8 mouse cellular contexts compared by ENCODE assay signal in the genomic region with DNA sequence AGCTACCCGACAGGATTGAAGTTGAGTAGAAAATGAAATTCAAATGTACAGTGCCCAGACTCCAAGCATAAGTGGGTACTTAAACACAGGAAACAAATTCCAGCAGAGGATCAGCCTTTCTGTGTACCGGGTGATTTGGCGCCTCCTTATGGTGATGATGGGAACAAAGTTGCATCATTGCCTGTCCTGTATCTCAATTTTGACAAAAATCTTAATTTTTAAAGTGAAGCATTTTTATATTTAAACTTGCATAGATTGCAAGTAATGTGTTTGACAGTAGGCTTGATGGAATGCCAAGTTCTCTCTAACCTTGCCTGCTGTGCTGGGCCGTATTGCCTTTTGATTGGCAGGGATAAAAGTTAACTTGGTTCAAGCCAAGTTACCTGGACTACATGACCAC. TPM values are rescaled to one million over a fixed set of nuclear protein-coding genes. Genes with fewer than 3 reads are reported as not detected.
DNase-seq lines count a peak whose midpoint lies in the region; ATAC-seq and TF ChIP-seq lines count a peak whose summit lies in the region.

No protein-coding gene starts in this region.

- H3K27me3 ChIP-seq in heart, embryonic 13.5 days (replicated peaks) = no peaks in the 10 kb centered on the region
- no peaks in the 10 kb centered on the region for H3K27me3 ChIP-seq in hindbrain, embryonic 11.5 days (ENCODE audit: control insufficient read depth, insufficient read depth, low read length)
- H3K27me3 ChIP-seq in limb, embryonic 15.5 days = no peaks in the 10 kb centered on the region
- H3K27me3 ChIP-seq in midbrain, postnatal 0 days (ENCODE audit: insufficient read depth, low read length) = no peaks in the 10 kb centered on the region

- H3K9me3 ChIP-seq in heart, embryonic 13.5 days = no peaks in the 10 kb centered on the region
- no peaks in the 10 kb centered on the region for H3K9me3 ChIP-seq in hindbrain, embryonic 11.5 days (ENCODE audit: control insufficient read depth, low read length)
- H3K9me3 ChIP-seq in limb, embryonic 15.5 days = no peaks in the 10 kb centered on the region
- no peaks in the 10 kb centered on the region for H3K9me3 ChIP-seq in midbrain, postnatal 0 days (ENCODE audit: low read length)

- peak overlapping the region; percentile 83 for H3K4me3 ChIP-seq in heart, embryonic 13.5 days
- peak overlapping the region; percentile 70 for H3K4me3 ChIP-seq in hindbrain, embryonic 11.5 days (ENCODE audit: low read depth, low read length)
- peak overlapping the region; percentile 75 for H3K4me3 ChIP-seq in limb, embryonic 15.5 days
- H3K4me3 ChIP-seq in midbrain, postnatal 0 days (ENCODE audit: low read depth, low read length) = peak overlapping the region; percentile 65; the same call in 1 of the 2 replicates

- H3K4me2 ChIP-seq in heart, embryonic 13.5 days = peak overlapping the region; percentile 86
- no peak overlapping the region for H3K4me2 ChIP-seq in hindbrain, embryonic 11.5 days (replicated peaks; ENCODE audit: low read depth, low read length)
- peak overlapping the region; percentile 69 for H3K4me2 ChIP-seq in limb, embryonic 15.5 days
- H3K4me2 ChIP-seq in midbrain, postnatal 0 days (ENCODE audit: low read depth, low read length, poor library complexity, severe bottlenecking) = peak overlapping the region; percentile 80

- peaks cover 54% of the 10 kb centered on the region for H3K36me3 ChIP-seq in heart, embryonic 13.5 days
- no peaks in the 10 kb centered on the region for H3K36me3 ChIP-seq in hindbrain, embryonic 11.5 days (ENCODE audit: control insufficient read depth, insufficient read depth, low read length)
- H3K36me3 ChIP-seq in limb, embryonic 15.5 days = peaks cover 44% of the 10 kb centered on the region
- peaks cover 25% of the 10 kb centered on the region for H3K36me3 ChIP-seq in midbrain, postnatal 0 days (ENCODE audit: insufficient read depth, low read length)

- no peak for ATAC-seq in heart, embryonic 13.5 days (ENCODE audit: extremely low read depth, insufficient number of reproducible peaks, low FRiP score, low TSS enrichment)
- no peak for ATAC-seq in hindbrain, embryonic 11.5 days (ENCODE audit: low FRiP score)
- no peak for ATAC-seq in limb, embryonic 15.5 days (ENCODE audit: insufficient number of reproducible peaks, low FRiP score, low TSS enrichment, low read depth)
- no peak for ATAC-seq in midbrain, postnatal 0 days (ENCODE audit: low FRiP score)

- peak overlapping the region; percentile 77 for H3K9ac ChIP-seq in heart, embryonic 13.5 days
- no peak overlapping the region for H3K9ac ChIP-seq in hindbrain, embryonic 11.5 days (ENCODE audit: low read depth, low read length)
- 0 out of 2 replicates have a peak overlapping the region, but pooled peaks have one; percentile 31 for H3K9ac ChIP-seq in limb, embryonic 15.5 days
- H3K9ac ChIP-seq in midbrain, postnatal 0 days (replicated peaks; ENCODE audit: low read length, poor library complexity, severe bottlenecking) = no peak overlapping the region

- H3K4me1 ChIP-seq in heart, embryonic 13.5 days = peaks cover 31% of the 10 kb centered on the region
- 0 out of 2 replicates have a peak, but pooled peaks cover 4% of the 10 kb centered on the region for H3K4me1 ChIP-seq in hindbrain, embryonic 11.5 days (replicated peaks; ENCODE audit: control insufficient read depth, insufficient read depth, low read length)
- peaks cover 32% of the 10 kb centered on the region for H3K4me1 ChIP-seq in limb, embryonic 15.5 days
- H3K4me1 ChIP-seq in midbrain, postnatal 0 days (ENCODE audit: insufficient read depth, low read length) = 0 out of 2 replicates have a peak, but pooled peaks cover 5% of the 10 kb centered on the region

- DNase-seq in heart, postnatal 25 days (ENCODE audit: low spot score) = no peak
- peak; percentile 69 for DNase-seq in embryo, embryonic 10 days (ENCODE audit: low spot score)
- peak; percentile 55 for DNase-seq in hindbrain, embryonic 11.5 days (ENCODE audit: low spot score)
- peak; percentile 43 for DNase-seq in midbrain, postnatal 0 days (ENCODE audit: low spot score)
- no peak for DNase-seq in layer of hippocampus, postnatal 36 days
- no peak for DNase-seq in layer of hippocampus, postnatal 25 days (ENCODE audit: extremely low spot score in 1 of 2, low spot score in 1 of 2)

- TF ChIP-seq CTCF in midbrain, postnatal 0 days (IDR thresholded peaks at IDR 0.05) = peak; percentile 62

- peak overlapping the region; percentile 98 for H3K27ac ChIP-seq in heart, embryonic 13.5 days (replicated peaks)
- no peak overlapping the region for H3K27ac ChIP-seq in hindbrain, embryonic 11.5 days (ENCODE audit: low read depth, low read length)
- peak overlapping the region; percentile 83 for H3K27ac ChIP-seq in limb, embryonic 15.5 days
- H3K27ac ChIP-seq in midbrain, postnatal 0 days (ENCODE audit: low read depth, low read length) = peak overlapping the region; percentile 97; the same call in 1 of the 2 replicates

- intact Hi-C loops in heart, postnatal 25 days (cut with DNase I) = loop anchor here (10.0 kb wide), 1 partner anchor 216 kb away; no protein-coding TSS in a partner anchor

- 27% methylated on average over 4 of the region's 4 CpGs for WGBS in heart, embryonic 13.5 days
- WGBS in hindbrain, embryonic 11.5 days = 33% methylated on average over 4 of the region's 4 CpGs
- WGBS in limb, embryonic 15.5 days = 20% methylated on average over 4 of the region's 4 CpGs
- 22% methylated on average over 4 of the region's 4 CpGs for WGBS in midbrain, postnatal 0 days

RNA-seq across cellular contexts. Expression of a gene that starts 1.2 kb away (rescaled TPM):
- polyA plus RNA-seq in heart, embryonic 13.5 days (2015; fragmentation: Nextera tagmentation; extraction: Ambion mirVana) = 5.8 and 6.5 TPM in 2 replicates
- 1 to 10 TPM; 3.3 to 3.4 TPM for total RNA-seq in heart, postnatal 25 days (2021)
- polyA plus RNA-seq in hindbrain, embryonic 11.5 days (2014; fragmentation: Nextera tagmentation; extraction: Ambion mirVana) = 12.3 and 13.3 TPM in 2 replicates
- 7.4 and 9.1 TPM in 2 replicates for polyA plus RNA-seq in limb, embryonic 15.5 days (2015; fragmentation: Nextera tagmentation; extraction: Ambion mirVana)
- total RNA-seq in midbrain, postnatal 0 days (2014; rRNA removed) = 3.6 and 6.3 TPM in 2 replicates
- 4.2 and 4.4 TPM in 2 replicates for polyA plus RNA-seq in midbrain, postnatal 0 days (2015; fragmentation: Nextera tagmentation; extraction: Ambion mirVana)
- 1 to 10 TPM; 3.3 to 3.6 TPM for total RNA-seq in layer of hippocampus, postnatal 36 days (2021)
- 1 to 10 TPM; 3.6 to 3.9 TPM for total RNA-seq in layer of hippocampus, postnatal 25 days (2021)

RNA-seq across cellular contexts. Expression of a gene that starts 1.8 kb away (rescaled TPM):
- 12.8 and 13.1 TPM in 2 replicates for polyA plus RNA-seq in heart, embryonic 13.5 days (2015; fragmentation: Nextera tagmentation; extraction: Ambion mirVana)
- total RNA-seq in heart, postnatal 25 days (2021) = 1 to 10 TPM; 6.8 to 7.2 TPM
- 6.5 and 7.4 TPM in 2 replicates for polyA plus RNA-seq in hindbrain, embryonic 11.5 days (2014; fragmentation: Nextera tagmentation; extraction: Ambion mirVana)
- 16.8 and 18.4 TPM in 2 replicates for polyA plus RNA-seq in limb, embryonic 15.5 days (2015; fragmentation: Nextera tagmentation; extraction: Ambion mirVana)
- total RNA-seq in midbrain, postnatal 0 days (2014; rRNA removed) = 15.0 and 19.9 TPM in 2 replicates
- polyA plus RNA-seq in midbrain, postnatal 0 days (2015; fragmentation: Nextera tagmentation; extraction: Ambion mirVana) = 15.2 and 15.9 TPM in 2 replicates
- total RNA-seq in layer of hippocampus, postnatal 36 days (2021) = 10 to 100 TPM; 11.2 to 12.2 TPM
- 10 to 100 TPM; 12.4 to 13.2 TPM for total RNA-seq in layer of hippocampus, postnatal 25 days (2021)

RNA-seq across cellular contexts. Expression of a gene that starts 7.6 kb away (rescaled TPM):
- 165 and 177 TPM in 2 replicates for polyA plus RNA-seq in heart, embryonic 13.5 days (2015; fragmentation: Nextera tagmentation; extraction: Ambion mirVana)
- total RNA-seq in heart, postnatal 25 days (2021) = 10 to 100 TPM; 19.6 to 22.5 TPM
- 33.0 and 40.9 TPM in 2 replicates for polyA plus RNA-seq in hindbrain, embryonic 11.5 days (2014; fragmentation: Nextera tagmentation; extraction: Ambion mirVana)
- polyA plus RNA-seq in limb, embryonic 15.5 days (2015; fragmentation: Nextera tagmentation; extraction: Ambion mirVana) = 58.2 and 72.5 TPM in 2 replicates
- total RNA-seq in midbrain, postnatal 0 days (2014; rRNA removed) = 14.4 and 20.2 TPM in 2 replicates
- polyA plus RNA-seq in midbrain, postnatal 0 days (2015; fragmentation: Nextera tagmentation; extraction: Ambion mirVana) = 18.2 and 23.0 TPM in 2 replicates
- total RNA-seq in layer of hippocampus, postnatal 36 days (2021) = 10 to 100 TPM; 10.9 to 13.7 TPM
- 10 to 100 TPM; 16.3 to 20.4 TPM for total RNA-seq in layer of hippocampus, postnatal 25 days (2021)

RNA-seq across cellular contexts. Expression of a gene that starts 26.5 kb away (rescaled TPM):
- polyA plus RNA-seq in heart, embryonic 13.5 days (2015; fragmentation: Nextera tagmentation; extraction: Ambion mirVana) = not detected in 2 replicates
- not detected for total RNA-seq in heart, postnatal 25 days (2021)
- 0.25 TPM in 1 of 2 replicates, not detected in the other for polyA plus RNA-seq in hindbrain, embryonic 11.5 days (2014; fragmentation: Nextera tagmentation; extraction: Ambion mirVana)
- not detected in 2 replicates for polyA plus RNA-seq in limb, embryonic 15.5 days (2015; fragmentation: Nextera tagmentation; extraction: Ambion mirVana)
- not detected in 2 replicates for total RNA-seq in midbrain, postnatal 0 days (2014; rRNA removed)
- polyA plus RNA-seq in midbrain, postnatal 0 days (2015; fragmentation: Nextera tagmentation; extraction: Ambion mirVana) = 0.36 TPM in 1 of 2 replicates, not detected in the other
- total RNA-seq in layer of hippocampus, postnatal 36 days (2021) = not detected
- not detected for total RNA-seq in layer of hippocampus, postnatal 25 days (2021)

RNA-seq across cellular contexts. Expression of a gene that starts 32.8 kb away (rescaled TPM):
- 617 and 701 TPM in 2 replicates for polyA plus RNA-seq in heart, embryonic 13.5 days (2015; fragmentation: Nextera tagmentation; extraction: Ambion mirVana)
- total RNA-seq in heart, postnatal 25 days (2021) = 1,000 to 10,000 TPM; 2,394 to 2,415 TPM
- 0.36 and 0.54 TPM in 2 replicates for polyA plus RNA-seq in hindbrain, embryonic 11.5 days (2014; fragmentation: Nextera tagmentation; extraction: Ambion mirVana)
- 39.0 and 132 TPM in 2 replicates for polyA plus RNA-seq in limb, embryonic 15.5 days (2015; fragmentation: Nextera tagmentation; extraction: Ambion mirVana)
- total RNA-seq in midbrain, postnatal 0 days (2014; rRNA removed) = not detected in 2 replicates
- polyA plus RNA-seq in midbrain, postnatal 0 days (2015; fragmentation: Nextera tagmentation; extraction: Ambion mirVana) = 3.3 and 3.8 TPM in 2 replicates
- 1 to 10 TPM; 3.4 to 3.6 TPM for total RNA-seq in layer of hippocampus, postnatal 36 days (2021)
- total RNA-seq in layer of hippocampus, postnatal 25 days (2021) = 1 to 10 TPM; 2.7 to 4.4 TPM

Comparison
In these comparisons a context has a peak if more than half of its experiments do, and no peak if none do; other contexts are left out.
1. H3K9ac ChIP-seq: peak in heart, embryonic 13.5 days (single experiment) and limb, embryonic 15.5 days (single experiment); none in hindbrain, embryonic 11.5 days (single experiment) and midbrain, postnatal 0 days (single experiment).
2. DNase-seq: peak in embryo, embryonic 10 days (single experiment), hindbrain, embryonic 11.5 days (single experiment) and midbrain, postnatal 0 days (single experiment); none in heart, postnatal 25 days (single experiment), layer of hippocampus, postnatal 36 days (0 of 2) and layer of hippocampus, postnatal 25 days (0 of 2).
3. Peak in every context shown above with its lines, with median percentiles within 50 percentile points of each other: H3K4me3 ChIP-seq.